Mouse (Mus musculus) stomach, postnatal 0 days (tissue): ENCODE results near the gene Clasp2.

Experiments
- CTCF ChIP-seq: IDR thresholded peaks from 2 replicates; pipeline ENCODE4 v1.5.1; 2016; ENCODE audit warnings: antibody characterized with exemption, low read depth, mild to moderate bottlenecking, moderate library complexity
- EP300 ChIP-seq: optimal IDR thresholded peaks from 2 replicates; pipeline ENCODE3; 2016; ENCODE audit warnings: antibody characterized with exemption

DNA sequence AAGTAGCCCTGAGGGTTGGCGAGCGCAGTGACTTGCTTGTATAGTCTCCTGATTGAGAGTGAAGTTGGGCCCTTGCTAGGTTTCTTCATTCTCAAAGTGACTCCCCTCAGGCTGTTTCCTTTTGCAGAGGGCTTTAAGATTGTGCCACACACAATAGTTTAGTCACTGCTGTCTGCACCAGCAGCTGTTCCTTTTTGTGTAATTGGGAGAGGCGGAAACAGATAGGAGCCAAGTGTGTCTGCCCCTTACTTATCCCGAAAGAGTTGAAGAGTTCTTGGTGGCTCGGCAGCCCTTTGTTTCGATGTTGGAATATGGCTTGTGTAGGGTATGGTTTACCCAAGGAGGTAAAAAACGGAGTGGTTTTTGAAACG is 190.8 kb downstream of the Clasp2 start:
- TF ChIP-seq EP300 (no peak), CTCF (no peak)
